Mouse (Mus musculus) heart, adult 11 months (tissue): ENCODE measurements at regions not wholly inside any gene's neighbourhood (a gene's known extent, or its start where the extent isn't known, plus 50 kb on each side); places are given as distances from the start of the nearest gene placed in this dataset.

Source experiments
- DNase-seq: peaks from one replicate; pipeline ENCODE4 v3.0.0; 2022

DNA sequence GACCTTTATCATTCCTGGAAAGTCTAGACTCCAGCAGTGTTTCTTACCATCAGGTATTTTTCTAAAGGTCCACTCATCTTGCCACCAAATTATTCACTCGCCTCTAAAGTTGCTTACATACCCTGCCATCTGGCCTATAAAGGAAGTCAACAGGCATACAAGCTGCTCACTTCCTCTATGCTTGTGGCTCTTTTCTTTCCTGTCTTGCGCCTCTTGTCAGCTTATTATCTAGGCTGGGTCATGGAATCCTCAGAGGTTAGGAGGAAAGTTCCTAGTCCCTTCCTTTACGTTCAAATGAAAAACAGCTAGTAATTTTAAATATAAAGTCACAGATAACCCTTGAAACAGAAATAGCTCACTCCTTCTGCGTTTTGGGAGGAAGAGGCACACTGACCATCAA is 97.9 kb downstream of the Lipi start:
- DNase-seq, result peak; percentile 14

DNA sequence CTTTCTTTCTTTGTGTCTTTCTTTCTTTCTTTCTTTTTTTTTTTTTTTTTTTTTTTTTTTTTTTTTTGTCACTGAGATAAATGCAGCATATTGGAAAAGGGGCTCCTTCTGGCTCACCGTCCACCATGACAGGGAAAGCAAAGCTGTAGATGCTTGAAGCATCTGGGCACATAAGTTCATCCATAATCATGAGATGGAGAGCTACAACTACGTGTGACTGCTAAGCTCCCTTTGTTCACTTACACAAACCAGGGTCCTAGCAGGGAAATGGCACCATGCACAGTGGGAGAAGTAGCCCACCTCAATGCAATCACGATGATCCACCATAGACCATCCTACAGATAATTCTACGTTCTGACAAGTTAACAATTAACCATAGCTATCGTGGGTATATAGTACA is 102.0 kb downstream of the Lipi start:
- peak; percentile 34 for DNase-seq

DNA sequence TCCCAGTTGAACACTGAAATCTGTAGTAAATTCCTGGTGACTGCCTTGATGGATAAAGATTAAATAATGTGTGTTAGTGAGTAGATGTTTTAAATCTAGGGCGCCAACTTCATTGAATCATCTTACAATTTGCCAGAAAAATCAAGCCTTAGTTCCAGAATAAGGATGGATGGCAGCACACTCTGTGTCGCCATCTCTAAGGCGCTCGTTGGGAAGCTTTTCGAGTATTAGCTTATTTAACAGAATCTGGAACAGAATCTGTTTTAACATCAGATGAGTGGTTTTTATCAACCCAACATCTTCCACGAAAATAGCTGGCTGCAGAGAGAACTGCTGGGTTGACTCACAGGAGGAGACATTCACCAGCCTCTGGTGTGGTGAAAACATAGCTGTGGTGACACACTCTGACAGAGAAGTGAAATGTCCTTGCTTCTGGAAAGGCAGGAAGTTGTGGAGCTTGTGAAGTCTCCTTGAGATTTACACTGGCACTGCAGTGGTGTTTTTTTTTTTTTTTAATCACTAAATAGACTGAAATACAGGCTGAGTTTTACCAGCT is 120.4 kb downstream of the Lipi start:
- DNase-seq, result no peak

DNA sequence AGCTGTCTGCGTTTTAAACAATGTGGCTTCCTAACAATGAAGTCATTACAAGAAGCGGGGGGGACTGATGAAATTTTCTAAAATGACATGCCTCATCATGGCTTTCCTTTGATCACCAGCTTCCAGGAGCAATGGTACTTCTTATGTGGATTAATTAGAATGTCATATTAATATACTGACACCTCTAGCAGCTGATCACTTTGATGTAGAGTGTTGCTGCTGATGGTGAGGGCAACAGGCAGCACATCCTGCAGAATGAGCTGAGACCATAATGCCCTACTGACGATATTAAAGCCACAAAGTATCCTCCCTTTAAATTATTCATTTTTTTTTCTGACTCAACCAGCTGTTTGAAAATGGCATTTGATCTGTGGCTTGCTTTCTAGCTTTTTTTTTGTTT is 123.7 kb downstream of the Lipi start:
- DNase-seq, result no peak

DNA sequence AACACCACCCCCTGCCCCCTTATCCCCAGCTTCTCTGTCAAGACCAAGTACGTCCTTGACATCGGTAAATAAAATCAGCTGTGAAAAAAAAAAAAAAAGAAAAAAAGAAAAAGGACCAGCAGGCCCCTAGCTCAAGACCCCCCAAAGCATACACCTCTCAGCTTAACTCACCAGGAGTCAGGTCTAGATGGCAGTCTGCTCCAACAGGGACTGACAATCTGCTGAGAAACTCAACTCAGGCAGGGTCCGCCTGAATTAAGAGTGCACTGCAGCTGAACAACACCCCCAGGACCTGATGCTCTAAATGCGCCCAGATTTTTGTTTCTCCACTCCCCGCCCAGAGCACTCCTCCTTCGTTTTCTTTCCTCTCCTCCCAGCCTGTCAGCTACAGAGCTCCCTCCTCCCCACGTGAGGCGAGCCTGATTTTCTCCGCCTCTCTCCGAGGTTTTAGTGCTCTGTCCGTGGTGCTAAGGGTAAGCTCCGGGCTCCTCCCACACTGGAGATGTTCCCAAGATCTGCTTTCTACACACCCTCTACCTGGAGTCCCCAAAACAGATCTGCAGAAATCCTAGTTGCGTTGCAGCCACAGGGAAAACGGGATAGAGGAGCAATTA is 138.9 kb downstream of the Lipi start:
- DNase-seq, result no peak

DNA sequence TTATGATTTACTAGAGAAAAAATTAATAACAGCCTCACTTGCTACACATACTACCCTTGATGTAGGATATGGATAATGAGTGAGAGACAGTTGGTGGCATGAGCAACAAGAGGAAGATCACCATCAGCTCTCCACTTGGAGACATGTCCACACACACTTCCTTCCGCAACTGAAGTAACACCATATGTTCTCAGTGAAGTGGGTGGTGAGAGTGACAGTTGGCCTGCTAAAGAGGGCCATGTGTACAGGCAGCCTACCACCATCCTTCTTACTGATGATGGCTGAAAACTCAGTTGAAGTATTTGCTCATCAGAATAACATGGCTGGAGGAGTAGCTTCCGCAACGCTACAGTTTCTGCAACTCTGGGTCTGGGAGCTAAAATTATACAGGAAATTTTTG is 146.6 kb downstream of the Lipi start:
- no peak for DNase-seq

DNA sequence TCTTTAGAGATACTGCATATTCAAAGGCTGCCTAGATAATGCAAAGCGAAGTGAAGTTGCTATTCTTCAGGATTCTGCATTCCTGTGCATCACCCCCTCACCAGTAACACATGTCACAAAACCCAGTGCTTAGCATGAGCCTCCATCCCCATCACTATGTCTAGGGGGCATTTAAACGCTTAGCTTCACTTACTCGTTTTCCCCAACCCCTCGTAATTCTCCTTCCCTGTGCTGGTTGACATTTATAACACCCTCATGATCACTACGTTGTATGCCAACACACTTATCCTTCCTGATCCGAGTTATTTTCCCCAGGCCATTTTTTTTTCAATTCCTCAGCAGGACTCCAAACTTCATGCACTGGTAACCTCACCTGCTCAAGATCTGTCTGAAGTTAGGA is 152.6 kb downstream of the Lipi start:
- no peak for DNase-seq

DNA sequence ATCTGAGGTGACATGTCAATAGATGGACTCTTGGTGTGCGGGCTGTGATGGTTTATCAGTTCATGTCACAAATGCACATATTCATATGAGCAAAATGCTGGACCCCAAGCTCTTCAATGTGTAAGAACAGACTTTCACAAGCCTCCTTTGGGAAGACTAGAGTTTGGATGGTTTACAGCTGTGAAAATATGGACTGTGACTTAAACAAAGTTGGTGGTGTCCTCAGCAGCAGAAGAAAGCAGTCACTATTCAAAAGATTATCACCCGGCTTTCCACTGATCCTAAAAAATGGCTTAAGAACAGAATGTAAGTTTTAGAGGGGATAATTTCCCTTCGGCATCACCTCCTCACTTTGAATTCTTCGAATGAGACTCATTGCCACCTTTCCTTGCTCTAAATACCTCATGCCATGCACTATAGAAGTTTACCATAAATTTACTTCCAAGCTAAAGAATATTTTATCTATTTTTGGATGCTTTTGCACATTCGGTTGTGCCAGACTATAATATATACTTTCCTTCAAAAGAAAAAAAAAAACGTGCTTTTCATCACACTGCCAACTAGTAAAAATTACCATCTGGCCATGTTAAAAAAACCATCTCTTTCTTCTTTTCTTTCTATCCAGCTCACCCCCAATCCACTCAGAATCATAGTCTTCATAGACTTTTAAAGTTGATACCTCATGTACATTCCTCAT is 201.2 kb downstream of the Lipi start:
- DNase-seq, result no peak

DNA sequence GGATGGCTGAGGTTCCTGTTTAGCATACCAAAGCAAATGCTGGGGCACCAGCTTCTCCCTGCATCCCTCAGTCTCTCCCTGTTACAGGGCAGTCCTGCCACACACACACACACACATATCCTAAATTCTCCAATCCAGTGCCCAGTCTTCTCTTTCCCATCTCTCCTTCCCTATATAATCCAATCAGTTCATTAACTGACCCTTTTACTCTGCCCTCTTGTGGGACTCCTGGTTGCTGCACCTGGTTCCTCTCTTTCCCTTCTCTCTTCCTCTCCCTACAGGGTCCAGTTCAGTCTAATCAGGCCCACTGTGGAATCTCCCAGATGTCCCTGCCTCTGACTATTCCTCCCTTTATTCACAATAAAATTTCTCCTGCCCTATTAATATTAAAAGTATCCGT is 204.7 kb downstream of the Lipi start:
- no peak for DNase-seq

DNA sequence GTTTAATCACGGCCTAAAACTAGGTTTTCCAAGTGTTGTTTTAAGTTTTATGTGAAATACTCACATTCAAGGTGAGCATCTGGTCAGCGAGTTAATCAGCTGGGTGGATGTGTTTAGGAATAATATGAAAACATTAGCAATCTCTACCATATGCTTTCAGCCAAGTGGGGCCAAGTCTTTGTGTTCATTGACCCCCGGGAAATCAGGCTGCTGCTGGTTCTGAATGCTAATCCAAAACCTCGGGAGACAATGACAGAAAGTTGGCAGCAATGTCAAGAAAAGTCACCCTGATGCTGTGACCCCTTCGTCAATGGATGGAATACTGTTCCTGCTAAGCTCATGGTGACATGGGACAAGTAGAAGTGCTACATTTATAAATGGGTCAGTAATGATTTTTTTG is 216.2 kb downstream of the Lipi start:
- no peak for DNase-seq

DNA sequence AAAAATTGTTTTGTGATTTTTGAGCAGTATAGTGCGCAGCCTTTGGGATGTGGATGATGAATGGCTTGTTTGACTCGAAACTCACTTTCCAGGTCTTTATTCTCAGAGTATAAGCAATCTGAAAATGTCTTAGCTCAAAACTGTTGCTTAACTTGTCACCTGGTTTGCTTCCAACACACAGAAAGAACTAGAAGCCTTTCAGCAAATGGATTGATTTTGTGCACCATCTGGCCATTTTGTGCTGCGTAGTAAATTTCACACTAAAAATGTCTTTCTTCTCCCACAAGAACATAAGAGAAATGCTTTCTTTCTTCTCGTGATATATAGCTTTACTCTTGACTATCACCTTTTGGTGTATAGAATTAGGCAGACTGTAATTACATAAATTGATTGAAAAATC is 219.1 kb downstream of the Lipi start:
- no peak for DNase-seq

DNA sequence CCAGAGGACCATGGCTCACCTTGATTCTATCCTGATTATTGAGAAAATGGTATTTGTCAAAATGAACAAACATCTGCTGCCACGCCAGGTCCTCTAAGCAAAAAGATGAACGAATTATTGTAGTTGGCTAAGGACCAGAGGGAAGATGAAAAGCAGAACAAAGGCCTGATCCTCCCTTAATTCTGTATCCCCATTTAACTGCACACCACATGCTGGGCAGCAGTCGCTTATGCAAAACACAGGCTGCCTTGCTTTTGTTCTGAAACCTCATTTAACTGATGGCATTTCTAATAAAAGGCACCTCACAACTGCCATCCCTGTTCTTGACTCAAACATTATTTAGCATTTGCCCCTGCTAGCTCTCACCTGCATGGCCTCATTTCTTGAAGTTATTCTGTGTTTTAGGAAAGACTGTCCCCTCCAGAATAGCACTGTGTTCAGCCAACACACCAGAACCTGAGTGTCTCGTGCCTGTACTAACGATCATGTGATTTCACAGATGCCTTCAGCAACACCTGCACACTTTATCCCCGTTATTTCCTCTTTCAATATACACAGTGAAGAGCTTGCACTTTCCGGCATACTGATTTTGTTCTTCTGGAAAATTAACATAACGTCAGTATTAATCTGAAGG is 220.4 kb downstream of the Lipi start:
- DNase-seq, result no peak

DNA sequence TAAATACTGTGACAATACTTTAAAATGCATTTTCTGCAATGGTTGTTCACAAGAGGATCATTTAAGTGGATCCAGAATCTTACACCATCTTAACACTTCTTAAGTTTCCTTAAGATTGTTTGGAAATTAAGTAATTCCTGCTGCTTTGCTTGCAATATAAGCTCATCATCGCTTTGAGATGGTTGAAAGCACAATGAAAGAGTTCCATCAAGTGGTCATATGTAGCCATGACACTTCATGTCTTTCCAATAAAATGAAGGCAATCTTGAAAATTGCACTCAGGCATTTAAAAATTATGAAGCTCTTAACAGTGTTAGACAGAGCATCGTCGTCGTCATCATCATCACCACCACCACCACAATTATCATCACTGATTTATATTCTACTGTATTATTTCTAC is 223.8 kb downstream of the Lipi start:
- no peak for DNase-seq

DNA sequence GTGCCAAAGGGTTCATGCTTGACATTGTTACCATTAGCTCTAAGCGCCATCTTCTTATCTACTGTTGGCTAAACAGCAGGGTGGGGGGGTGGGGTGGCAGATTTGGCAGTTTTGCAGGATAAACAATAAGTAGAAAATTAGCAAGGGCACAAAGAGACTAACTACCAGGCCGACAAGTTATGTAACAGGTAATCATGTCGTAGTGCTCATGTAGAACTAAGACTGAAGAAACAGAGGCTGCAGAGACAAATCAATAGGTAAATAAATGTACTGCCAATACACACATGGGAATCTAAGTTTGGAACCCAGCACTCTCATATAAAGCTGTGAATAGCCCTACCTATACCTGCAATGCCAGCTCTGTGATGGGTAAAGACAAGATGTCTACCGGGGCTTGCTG is 225.1 kb downstream of the Lipi start:
- no peak for DNase-seq

DNA sequence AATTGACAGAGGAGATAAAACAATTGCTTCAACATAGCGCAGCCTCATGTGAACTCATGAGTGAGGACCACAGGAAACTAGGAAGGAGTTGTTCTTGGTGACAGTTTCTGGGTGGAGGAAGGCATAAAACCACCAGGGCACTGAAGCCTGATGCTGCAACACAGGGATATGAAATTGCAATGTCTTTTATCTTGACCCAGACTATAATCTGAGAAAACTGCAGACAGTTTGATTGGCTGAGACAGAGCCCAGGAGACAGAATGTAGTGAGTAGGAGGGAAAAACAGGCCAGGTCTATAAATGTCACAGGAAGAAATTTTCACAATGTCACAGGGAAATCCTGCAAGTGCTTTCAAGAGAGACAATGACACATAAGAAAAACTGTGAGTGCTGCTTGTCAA is 232.5 kb downstream of the Lipi start:
- DNase-seq, result no peak

DNA sequence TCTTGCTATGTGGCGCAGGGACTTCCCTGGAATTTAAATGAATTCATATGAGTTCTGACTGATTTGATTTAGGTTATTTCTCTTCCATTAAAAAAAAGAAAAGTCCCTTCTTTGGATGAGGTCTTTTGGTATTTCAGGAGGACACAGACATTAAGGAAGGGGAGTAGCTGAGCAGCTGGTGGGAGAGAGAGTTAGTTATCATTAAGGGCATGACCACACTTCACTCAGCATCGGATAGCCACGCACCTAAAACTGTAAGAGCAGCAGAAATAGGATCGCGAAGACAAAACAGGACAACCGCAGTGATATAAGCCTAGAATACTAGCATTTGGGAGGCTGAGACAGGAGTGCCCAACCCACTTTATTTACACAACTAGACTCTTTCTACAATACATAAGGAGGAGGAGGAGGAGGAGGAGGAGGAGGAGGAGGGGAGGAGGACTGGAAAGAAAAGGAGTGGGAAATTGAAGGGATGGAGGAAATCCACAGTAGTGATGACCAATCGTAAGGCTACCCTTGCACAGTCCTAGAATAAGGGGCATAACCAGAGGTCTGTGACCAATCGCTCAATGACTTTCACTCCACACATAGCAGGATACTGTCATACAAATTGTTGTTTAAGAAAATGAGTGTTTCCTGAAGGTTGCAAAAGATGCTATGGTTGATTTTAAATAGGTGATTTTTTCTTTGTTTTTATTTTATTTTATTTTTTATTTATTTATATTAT is 241.5 kb downstream of the Lipi start:
- DNase-seq, result no peak

DNA sequence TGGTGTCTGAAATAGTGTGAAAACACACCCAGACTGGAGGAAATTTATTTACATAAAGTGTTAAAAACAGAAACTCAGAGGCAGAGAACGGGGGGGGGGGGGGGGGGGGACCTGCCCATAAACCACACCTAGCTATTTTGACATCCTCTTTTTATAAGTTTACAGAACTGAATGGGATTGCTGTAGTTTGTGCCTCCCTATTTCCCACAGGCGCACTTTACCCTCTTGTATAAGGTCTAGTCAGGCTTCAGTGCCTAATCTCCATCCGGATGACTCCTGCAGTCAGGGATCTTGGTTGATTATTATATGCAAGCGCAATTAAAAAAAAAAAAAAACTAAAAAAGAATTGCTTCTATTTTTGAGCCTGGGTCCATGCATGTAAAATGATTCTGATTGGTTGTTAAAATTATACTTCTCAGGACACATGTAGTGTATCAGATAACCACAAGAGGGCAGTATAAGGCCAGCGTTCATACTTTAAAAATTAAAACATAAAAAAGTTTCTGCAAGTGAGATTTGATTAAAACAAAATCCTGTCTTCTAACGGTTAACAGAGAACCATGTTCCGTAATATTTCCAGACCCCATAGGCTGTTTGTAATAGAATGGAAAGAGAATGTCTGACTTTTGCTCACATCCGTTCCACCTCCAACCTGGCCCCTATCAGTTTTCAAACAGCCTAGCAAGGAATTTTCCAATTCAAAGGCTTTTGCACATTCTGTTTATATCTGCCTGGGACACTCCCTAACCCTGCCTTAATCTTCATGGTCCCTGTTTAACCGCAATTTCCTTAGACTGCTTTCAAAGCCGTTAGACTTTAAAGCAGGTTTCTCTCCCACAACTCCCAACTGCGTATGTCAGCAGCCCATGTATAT is 242.6 kb downstream of the Lipi start:
- DNase-seq, result no peak

DNA sequence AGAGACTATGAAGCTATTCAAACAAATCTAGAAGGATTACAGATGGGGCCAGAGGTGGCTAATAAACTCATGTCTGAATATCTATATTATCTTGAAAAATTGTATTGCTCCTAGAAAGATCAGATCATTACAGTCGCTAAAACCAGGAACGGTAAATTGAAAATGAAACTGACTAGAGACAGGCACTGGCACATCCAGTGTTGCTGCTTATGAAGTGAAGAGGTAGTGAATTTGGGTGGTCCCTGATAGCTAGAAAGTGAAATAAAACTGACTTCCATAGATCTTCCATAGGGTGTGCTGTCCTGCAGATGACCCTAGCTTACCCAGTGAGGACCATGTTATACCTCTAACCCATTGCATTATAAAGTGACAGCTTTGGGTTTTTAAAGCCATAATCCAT is 251.6 kb downstream of the Lipi start:
- DNase-seq, result no peak

DNA sequence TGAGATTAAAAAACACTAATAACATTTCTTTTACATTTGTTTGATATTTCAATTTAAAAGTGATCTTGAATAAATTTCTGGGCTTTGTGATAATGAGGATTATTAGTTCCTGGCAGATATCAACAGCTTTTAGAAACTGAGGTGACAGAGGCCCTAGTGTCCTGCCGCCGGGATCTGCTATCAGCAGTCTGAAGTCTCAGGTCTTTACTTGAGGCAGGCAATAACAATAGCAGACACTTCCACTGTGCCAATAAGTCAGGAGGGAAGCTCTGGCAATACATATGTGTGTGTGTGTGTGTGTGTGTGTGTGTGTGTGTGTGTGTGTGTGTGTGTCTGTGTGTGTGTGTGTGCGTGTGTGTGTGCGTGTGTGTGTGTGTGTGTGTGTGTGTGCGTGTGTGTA is 252.1 kb downstream of the Lipi start:
- DNase-seq, result no peak

DNA sequence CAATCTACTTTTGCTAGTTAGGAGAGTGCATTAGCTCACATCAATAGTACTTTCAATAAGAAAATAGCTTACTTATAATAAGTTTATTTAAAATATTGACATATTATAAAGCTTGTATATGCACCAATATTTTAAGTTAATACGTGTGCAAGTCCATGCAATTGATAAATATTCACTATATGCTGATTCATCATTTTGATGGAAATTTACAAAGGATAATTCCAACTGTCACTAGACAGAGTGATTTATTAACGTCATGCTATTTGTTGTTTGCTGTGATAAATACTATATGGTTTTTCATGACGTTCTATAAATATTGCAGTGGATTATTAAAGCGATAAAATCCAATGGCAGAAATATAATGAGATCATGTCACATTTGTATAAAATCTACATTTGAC is 253.0 kb downstream of the Lipi start:
- DNase-seq, result no peak

DNA sequence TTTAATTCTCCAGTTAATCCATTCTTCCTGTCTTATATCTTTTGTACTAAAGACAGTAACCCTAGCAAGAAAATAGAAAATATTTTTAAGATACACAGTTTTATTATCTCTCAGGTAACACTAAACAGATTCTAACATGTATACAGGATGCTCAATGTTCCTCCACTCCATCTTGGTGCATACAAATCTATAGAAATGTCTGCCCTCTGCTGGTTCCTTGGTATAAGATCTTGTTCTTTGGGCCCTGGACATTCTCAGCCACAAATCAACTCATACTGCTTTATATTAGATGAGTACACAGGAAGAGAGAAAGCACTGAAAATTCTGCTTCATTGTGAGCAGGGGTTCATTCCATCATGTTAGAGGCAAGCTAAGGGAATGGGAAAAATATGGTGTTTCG is 260.6 kb downstream of the Lipi start:
- DNase-seq, result no peak

DNA sequence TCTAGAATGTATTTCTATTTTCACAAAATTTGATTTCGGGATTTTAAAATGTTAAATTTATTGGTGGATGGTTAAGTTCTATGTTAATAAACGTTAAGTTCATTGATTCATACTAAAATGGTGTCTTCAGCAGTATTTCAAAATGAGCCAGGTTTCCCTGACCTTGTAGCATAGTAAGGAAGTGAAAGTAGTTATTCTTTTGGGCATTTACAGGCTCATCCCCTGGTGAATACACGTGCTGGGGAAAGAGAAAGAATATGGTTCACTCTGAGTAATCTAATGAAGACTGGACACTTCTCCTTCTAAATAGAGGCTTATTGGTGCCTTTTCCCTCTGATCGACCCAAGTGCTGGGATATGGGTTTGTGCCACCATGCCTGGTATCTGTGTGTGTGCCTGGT is 281.1 kb downstream of the Lipi start:
- DNase-seq, result no peak

DNA sequence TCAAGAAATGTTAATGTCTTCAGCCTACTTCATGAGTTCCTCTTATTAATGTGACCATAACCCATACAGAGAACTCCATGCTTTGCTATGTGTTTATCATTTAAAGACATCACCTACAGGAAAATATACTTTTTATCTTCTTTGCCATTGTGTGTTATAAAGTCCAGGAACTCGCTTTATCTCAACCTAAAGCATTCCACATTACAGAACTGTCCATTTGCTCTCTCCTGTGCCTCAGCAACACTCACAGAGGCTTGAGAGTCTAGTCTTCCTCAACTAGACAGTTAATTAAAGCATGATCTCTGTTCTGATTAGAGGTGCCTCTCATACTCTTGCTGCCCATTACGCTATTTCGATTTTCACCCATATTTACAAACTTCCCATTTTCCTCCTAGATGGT is 288.4 kb downstream of the Lipi start:
- DNase-seq, result no peak
